Mouse (Mus musculus): ENCODE data around the gene Cd300lf. TPM values are rescaled to one million over a fixed set of nuclear protein-coding genes. Genes with fewer than 3 reads are reported as not detected.

Gene Cd300lf
- polyA plus RNA-seq, 1 experiment from 2014 or later: 1.1 TPM

GRCm38 (mm10) chr11:115162832-115163480 lies 29.2 kb upstream of the Cd300lf start, which contains the start of gene Slc9a3r1:
Gene Slc9a3r1 (plus strand): TSS chr11:115163341.
- Histone ChIP-seq H3K9me3 (ENCODE audit: control insufficient read depth) (no peaks in the 10 kb centered on the region), H3K27me3 (replicated peaks; ENCODE audit: control insufficient read depth, insufficient read depth, low read length) (no peaks in the 10 kb centered on the region), H3K4me1 (replicated peaks; ENCODE audit: control insufficient read depth, insufficient read depth, low read length) (0 out of 2 replicates have a peak, but pooled peaks cover 13% of the 10 kb centered on the region), H3K4me2 (replicated peaks; ENCODE audit: low read depth) (peak within 1 kb of the TSS; percentile 74), H3K36me3 (ENCODE audit: control insufficient read depth, insufficient read depth) (peaks cover 5% of the 10 kb centered on the region; the same call in 1 of the 2 replicates), H3K4me3 (ENCODE audit: low read depth, low read length) (peak within 1 kb of the TSS; percentile 80), H3K27ac (ENCODE audit: low read depth, low read length) (peak within 1 kb of the TSS; percentile 93), H3K9ac (ENCODE audit: low read depth, low read length) (peak within 1 kb of the TSS; percentile 77)
- peak; percentile 82 for ATAC-seq
- WGBS: under 1% methylated on average over 47 of the region's 47 CpGs
- TF ChIP-seq CTCF (IDR thresholded peaks at IDR 0.05; ENCODE audit: low read depth): no peak

GRCm38 (mm10) chr11:115162205-115162601 lies 28.4 kb upstream of the Cd300lf start:
- ATAC-seq: no peak
- Histone ChIP-seq H3K9me3 (ENCODE audit: control insufficient read depth) (no peaks in the 10 kb centered on the region), H3K36me3 (ENCODE audit: control insufficient read depth, insufficient read depth) (no peaks in the 10 kb centered on the region; the same call in 1 of the 2 replicates), H3K4me3 (ENCODE audit: low read depth, low read length) (peak overlapping the region; percentile 80), H3K4me2 (replicated peaks; ENCODE audit: low read depth) (peak overlapping the region; percentile 74), H3K27me3 (replicated peaks; ENCODE audit: control insufficient read depth, insufficient read depth, low read length) (no peaks in the 10 kb centered on the region), H3K9ac (ENCODE audit: low read depth, low read length) (peak overlapping the region; percentile 46; the same call in 1 of the 2 replicates), H3K4me1 (replicated peaks; ENCODE audit: control insufficient read depth, insufficient read depth, low read length) (0 out of 2 replicates have a peak, but pooled peaks cover 13% of the 10 kb centered on the region), H3K27ac (ENCODE audit: low read depth, low read length) (peak overlapping the region; percentile 93)
- 22% methylated on average over 9 of the region's 9 CpGs for WGBS
- no peak for TF ChIP-seq CTCF (IDR thresholded peaks at IDR 0.05; ENCODE audit: low read depth)

- peak; percentile 14; the same call in 1 of the 2 replicates for ATAC-seq
- Histone ChIP-seq H3K9me3 (ENCODE audit: control insufficient read depth) (no peaks in the 10 kb centered on the region), H3K4me1 (replicated peaks; ENCODE audit: control insufficient read depth, insufficient read depth, low read length) (0 out of 2 replicates have a peak, but pooled peaks cover 13% of the 10 kb centered on the region), H3K4me2 (replicated peaks; ENCODE audit: low read depth) (peak overlapping the region; percentile 74), H3K4me3 (ENCODE audit: low read depth, low read length) (no peak overlapping the region), H3K27ac (ENCODE audit: low read depth, low read length) (peak overlapping the region; percentile 93), H3K9ac (ENCODE audit: low read depth, low read length) (no peak overlapping the region; the same call in 1 of the 2 replicates), H3K27me3 (replicated peaks; ENCODE audit: control insufficient read depth, insufficient read depth, low read length) (no peaks in the 10 kb centered on the region), H3K36me3 (ENCODE audit: control insufficient read depth, insufficient read depth) (no peaks in the 10 kb centered on the region; the same call in 1 of the 2 replicates)
- no peak for TF ChIP-seq CTCF (IDR thresholded peaks at IDR 0.05; ENCODE audit: low read depth)
- 39% methylated on average over 9 of the region's 9 CpGs for WGBS
These were observed 27.9 kb upstream of the Cd300lf start for GRCm38 (mm10) chr11:115161578-115162204.

- Histone ChIP-seq H3K27me3 (replicated peaks; ENCODE audit: control insufficient read depth, insufficient read depth, low read length) (0 out of 2 replicates have a peak, but pooled peaks cover 4% of the 10 kb centered on the region), H3K9me3 (ENCODE audit: control insufficient read depth) (no peaks in the 10 kb centered on the region), H3K4me2 (replicated peaks; ENCODE audit: low read depth) (peak overlapping the region; percentile 24; the same call in 1 of the 2 replicates), H3K36me3 (ENCODE audit: control insufficient read depth, insufficient read depth) (no peaks in the 10 kb centered on the region; the same call in 1 of the 2 replicates), H3K4me1 (replicated peaks; ENCODE audit: control insufficient read depth, insufficient read depth, low read length) (0 out of 2 replicates have a peak, but pooled peaks cover 9% of the 10 kb centered on the region), H3K27ac (ENCODE audit: low read depth, low read length) (peak overlapping the region; percentile 93), H3K9ac (ENCODE audit: low read depth, low read length) (no peak overlapping the region), H3K4me3 (ENCODE audit: low read depth, low read length) (no peak overlapping the region)
- TF ChIP-seq CTCF (IDR thresholded peaks at IDR 0.05; ENCODE audit: low read depth): peak; percentile 95
- WGBS: 21% methylated on average over 10 of the region's 10 CpGs
- ATAC-seq: peak; percentile 1; the same call in 1 of the 2 replicates
These were observed 27.2 kb upstream of the Cd300lf start for GRCm38 (mm10) chr11:115160883-115161577.

- 0 out of 2 replicates have a peak, but pooled peaks cover 4% of the 10 kb centered on the region for H3K27me3 ChIP-seq (replicated peaks; ENCODE audit: control insufficient read depth, insufficient read depth, low read length)
- no peak overlapping the region; the same call in 1 of the 2 replicates for H3K4me2 ChIP-seq (replicated peaks; ENCODE audit: low read depth)
- no peaks in the 10 kb centered on the region for H3K36me3 ChIP-seq (ENCODE audit: control insufficient read depth, insufficient read depth)
- H3K4me3 ChIP-seq (ENCODE audit: low read depth, low read length): no peak overlapping the region
- no peaks in the 10 kb centered on the region for H3K9me3 ChIP-seq (ENCODE audit: control insufficient read depth)
- H3K27ac ChIP-seq (ENCODE audit: low read depth, low read length): 0 out of 2 replicates have a peak overlapping the region, but pooled peaks have one; percentile 93
- H3K4me1 ChIP-seq (replicated peaks; ENCODE audit: control insufficient read depth, insufficient read depth, low read length): 0 out of 2 replicates have a peak, but pooled peaks cover 7% of the 10 kb centered on the region
- no peak for ATAC-seq
- WGBS: 47% methylated on average over 11 of the region's 11 CpGs
- TF ChIP-seq CTCF (IDR thresholded peaks at IDR 0.05; ENCODE audit: low read depth): peak; percentile 96
- H3K9ac ChIP-seq (ENCODE audit: low read depth, low read length): no peak overlapping the region
These were observed 26.4 kb upstream of the Cd300lf start for GRCm38 (mm10) chr11:115160016-115160797.
